Mouse (Mus musculus) thymus, adult 2 months (tissue): ENCODE data around the gene Rpia. TPM values are rescaled to one million over a fixed set of nuclear protein-coding genes. Genes with fewer than 3 reads are reported as not detected.

ENCODE experiments used
- DNase-seq: peaks from one replicate; pipeline ENCODE4 v3.0.0; 2021
- H3K27ac ChIP-seq: fragments of 200-500 bp; 2 replicates; pipeline ENCODE4 v1.5.1; 2012; ENCODE audit warnings: low read length, control low read depth; ENCODE audit not compliant: control insufficient read depth, insufficient read depth
- H3K27me3 ChIP-seq: fragments of 200-500 bp; 2 replicates; pipeline ENCODE4 v1.6.1; 2012; ENCODE audit warnings: mild to moderate bottlenecking, low read length, moderate library complexity, mixed read lengths; ENCODE audit not compliant: control insufficient read depth, insufficient read depth
- H3K36me3 ChIP-seq: fragments of 200-500 bp; 2 replicates; pipeline ENCODE4 v1.6.1; 2012; ENCODE audit warnings: mild to moderate bottlenecking, low read length, moderate library complexity; ENCODE audit not compliant: control insufficient read depth, insufficient read depth
- H3K4me1 ChIP-seq: fragments of 200-500 bp; replicated peaks from 2 replicates; pipeline ENCODE4 v1.6.1; 2012; ENCODE audit warnings: low read length; ENCODE audit not compliant: control insufficient read depth, insufficient read depth
- H3K4me3 ChIP-seq: fragments of 200-500 bp; 2 replicates; pipeline ENCODE4 v1.5.1; 2012; ENCODE audit warnings: mild to moderate bottlenecking, low read length, control low read depth, moderate library complexity; ENCODE audit not compliant: control insufficient read depth, insufficient read depth
- CTCF ChIP-seq: fragments of 200-500 bp; IDR thresholded peaks from 2 replicates; pipeline ENCODE4 v1.5.1; 2012; ENCODE audit warnings: mild to moderate bottlenecking, control low read depth, low read length, moderate library complexity, borderline replicate concordance; ENCODE audit not compliant: control insufficient read depth, poor library complexity, insufficient read depth; ENCODE audit errors: extremely low read depth
- POLR2A ChIP-seq: fragments of 200-500 bp; IDR thresholded peaks from 2 replicates; pipeline ENCODE4 v1.6.1; 2012; ENCODE audit warnings: mild to moderate bottlenecking, low read length, control low read depth, moderate library complexity; ENCODE audit not compliant: control insufficient read depth, poor library complexity, insufficient read depth; ENCODE audit errors: extremely low read depth
- WGBS: fragments of 180-500 bp; shearing (Covaris S2); methylation state at CpG from one replicate; pipeline ENCODE4 v1.1.7; 2018; 5-methylcytosine and 5-hydroxymethylcytosine counted together
- polyA plus RNA-seq: library from polyadenylated mRNA; depleted of rRNA; stranded (reverse); fragments of >200 nt; gene quantifications from 2 replicates; pipeline ENCODE4 v1.2.3, GENCODE M21; 2012

The Rpia gene
- polyA plus RNA-seq, 1 experiment, result 15.7 TPM

GRCm38 (mm10) chr6:70747702-70748101 is 44.3 kb downstream of the Rpia start:
- H3K27ac ChIP-seq, result no peak overlapping the region
- H3K4me1 ChIP-seq, result no peaks in the 10 kb centered on the region
- no peaks in the 10 kb centered on the region for H3K27me3 ChIP-seq
- DNase-seq, result no peak
- H3K36me3 ChIP-seq, result no peaks in the 10 kb centered on the region
- no peak overlapping the region for H3K4me3 ChIP-seq
- 97% methylated on average over 5 of the region's 5 CpGs for WGBS
- TF ChIP-seq POLR2A (no peak), CTCF (no peak)

- H3K27me3 ChIP-seq, result no peaks in the 10 kb centered on the region
- DNase-seq, result no peak
- H3K4me1 ChIP-seq, result no peaks in the 10 kb centered on the region
- 58% methylated on average over 5 of the region's 5 CpGs for WGBS
- peak overlapping the region; percentile 43; the same call in 1 of the 2 replicates for H3K27ac ChIP-seq
- H3K36me3 ChIP-seq, result no peaks in the 10 kb centered on the region
- TF ChIP-seq POLR2A (no peak), CTCF (no peak)
- no peak overlapping the region for H3K4me3 ChIP-seq
These were observed 48.1 kb downstream of the Rpia start for GRCm38 (mm10) chr6:70743902-70744301.

- no peaks in the 10 kb centered on the region for H3K4me1 ChIP-seq
- no peak overlapping the region for H3K4me3 ChIP-seq
- 97% methylated on average over 4 of the region's 4 CpGs for WGBS
- TF ChIP-seq POLR2A (no peak), CTCF (no peak)
- H3K27ac ChIP-seq, result no peak overlapping the region
- no peaks in the 10 kb centered on the region for H3K36me3 ChIP-seq
- DNase-seq, result no peak
- H3K27me3 ChIP-seq, result no peaks in the 10 kb centered on the region
These were observed 49.2 kb downstream of the Rpia start for GRCm38 (mm10) chr6:70742833-70743232.

GRCm38 (mm10) chr6:70740535-70740934 is 51.5 kb downstream of the Rpia start:
- H3K27me3 ChIP-seq, result no peaks in the 10 kb centered on the region
- TF ChIP-seq CTCF, result no peak
- TF ChIP-seq POLR2A, result no peak
- H3K36me3 ChIP-seq, result no peaks in the 10 kb centered on the region
- H3K4me3 ChIP-seq, result no peak overlapping the region
- no peak overlapping the region for H3K27ac ChIP-seq
- DNase-seq, result no peak
- H3K4me1 ChIP-seq, result no peaks in the 10 kb centered on the region

GRCm38 (mm10) chr6:70739456-70739855 is 52.6 kb downstream of the Rpia start:
- 48% methylated on average over 1 of the region's 1 CpGs for WGBS
- Histone ChIP-seq H3K36me3 (no peaks in the 10 kb centered on the region), H3K4me3 (no peak overlapping the region), H3K27me3 (no peaks in the 10 kb centered on the region), H3K4me1 (no peaks in the 10 kb centered on the region), H3K27ac (no peak overlapping the region)
- DNase-seq, result no peak
- TF ChIP-seq CTCF, result no peak
- no peak for TF ChIP-seq POLR2A

- Histone ChIP-seq H3K27me3 (no peaks in the 10 kb centered on the region), H3K27ac (no peak overlapping the region), H3K36me3 (no peaks in the 10 kb centered on the region), H3K4me3 (no peak overlapping the region), H3K4me1 (no peaks in the 10 kb centered on the region)
- DNase-seq, result no peak
- TF ChIP-seq POLR2A, result no peak
- no peak for TF ChIP-seq CTCF
- WGBS, result 78% methylated on average over 2 of the region's 2 CpGs
These were observed 56.5 kb downstream of the Rpia start for GRCm38 (mm10) chr6:70735528-70735927.

- Histone ChIP-seq H3K27ac (no peak overlapping the region), H3K4me3 (no peak overlapping the region), H3K4me1 (no peaks in the 10 kb centered on the region), H3K27me3 (no peaks in the 10 kb centered on the region), H3K36me3 (no peaks in the 10 kb centered on the region)
- TF ChIP-seq POLR2A, result no peak
- no peak for TF ChIP-seq CTCF
- no peak for DNase-seq
These were observed 61.2 kb downstream of the Rpia start for GRCm38 (mm10) chr6:70730828-70731227.
